Mouse (Mus musculus) lung, postnatal 14 days (tissue): ENCODE data around the gene Hemgn.

Experiments used
- DNase-seq: peaks from one replicate; pipeline ENCODE4 v3.0.0; 2021

Hemgn gene

DNA sequence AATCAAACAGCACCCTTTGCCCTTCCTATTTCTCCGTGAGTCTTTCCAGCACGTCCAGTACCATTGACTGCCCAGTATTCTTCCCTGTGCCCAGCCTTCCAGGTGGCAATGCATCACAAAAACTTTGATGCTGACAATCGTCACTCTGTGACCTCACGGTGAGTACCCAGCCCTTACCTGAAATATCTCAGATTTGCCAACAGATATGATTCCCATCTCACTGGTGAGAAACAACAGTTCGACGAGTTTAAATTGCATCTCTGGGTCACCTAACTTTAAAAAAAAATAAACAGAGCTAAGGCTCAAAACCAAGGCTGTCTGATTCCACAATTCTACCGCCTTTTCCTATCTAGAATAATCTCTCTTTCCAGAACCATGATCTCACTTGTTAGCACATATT, at the start of gene Hemgn:
Hemgn (minus strand) TSS at position 101 of the 400 bp plus-strand sequence.
- no peak for DNase-seq

DNA sequence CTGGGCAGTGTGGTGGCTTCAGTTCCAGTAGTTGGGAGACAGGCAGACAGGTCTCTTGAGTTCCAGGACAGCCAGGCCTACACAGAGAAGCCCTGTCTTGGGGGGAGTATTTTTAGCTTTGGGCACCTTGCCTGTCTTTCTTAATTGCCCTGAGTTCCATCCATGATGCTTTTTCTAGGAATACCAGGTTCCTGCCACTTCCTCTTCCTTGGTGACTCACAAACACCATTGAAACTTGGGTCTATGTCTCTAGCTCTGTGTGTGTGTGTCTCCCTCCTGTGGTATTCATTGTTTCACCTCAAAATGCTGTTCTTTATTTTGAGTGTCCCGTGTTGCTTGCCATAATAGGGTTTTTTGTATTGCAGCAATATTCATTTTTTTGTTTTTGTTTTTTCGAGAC, 45.1 kb upstream of the Hemgn start:
- DNase-seq, result no peak

DNA sequence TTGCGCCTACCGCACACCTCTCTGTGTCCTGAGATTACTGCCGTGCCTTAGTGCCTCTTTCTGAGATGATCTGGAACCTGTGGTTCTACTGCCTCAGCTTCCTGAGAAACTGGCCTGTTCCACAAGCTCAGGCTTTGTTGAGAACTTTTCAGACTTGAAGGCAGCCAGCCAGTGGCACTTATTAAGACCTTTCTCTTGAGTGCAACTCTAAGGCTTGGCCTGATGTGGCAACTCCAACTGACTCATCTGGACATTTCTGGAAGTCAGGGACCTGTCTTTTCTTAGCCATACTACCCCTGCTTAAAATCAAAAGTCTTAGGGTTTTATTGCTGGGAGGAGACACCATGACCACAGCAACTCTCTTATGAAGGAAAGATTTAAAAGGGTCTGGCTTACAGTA, 43.9 kb upstream of the Hemgn start:
- no peak for DNase-seq

DNA sequence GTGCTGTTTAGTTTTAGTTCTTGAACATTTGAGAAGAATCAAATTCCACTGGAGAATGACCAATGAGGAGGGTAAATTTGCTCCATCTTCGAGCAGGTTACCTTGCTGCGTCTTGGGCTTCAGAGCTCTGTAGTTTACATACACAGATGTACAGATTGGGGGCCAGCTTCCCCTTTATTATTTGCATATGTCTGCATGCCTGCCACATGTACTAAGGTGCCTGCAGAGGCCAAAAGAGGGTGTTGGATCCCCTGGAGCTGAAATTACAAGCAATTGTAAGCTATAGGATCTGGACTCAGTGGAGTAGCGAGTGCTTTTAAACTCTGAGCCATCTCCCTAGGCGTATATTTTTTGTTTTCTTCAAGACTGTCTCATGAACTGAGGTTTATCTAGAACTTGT, 43.5 kb upstream of the Hemgn start:
- no peak for DNase-seq

DNA sequence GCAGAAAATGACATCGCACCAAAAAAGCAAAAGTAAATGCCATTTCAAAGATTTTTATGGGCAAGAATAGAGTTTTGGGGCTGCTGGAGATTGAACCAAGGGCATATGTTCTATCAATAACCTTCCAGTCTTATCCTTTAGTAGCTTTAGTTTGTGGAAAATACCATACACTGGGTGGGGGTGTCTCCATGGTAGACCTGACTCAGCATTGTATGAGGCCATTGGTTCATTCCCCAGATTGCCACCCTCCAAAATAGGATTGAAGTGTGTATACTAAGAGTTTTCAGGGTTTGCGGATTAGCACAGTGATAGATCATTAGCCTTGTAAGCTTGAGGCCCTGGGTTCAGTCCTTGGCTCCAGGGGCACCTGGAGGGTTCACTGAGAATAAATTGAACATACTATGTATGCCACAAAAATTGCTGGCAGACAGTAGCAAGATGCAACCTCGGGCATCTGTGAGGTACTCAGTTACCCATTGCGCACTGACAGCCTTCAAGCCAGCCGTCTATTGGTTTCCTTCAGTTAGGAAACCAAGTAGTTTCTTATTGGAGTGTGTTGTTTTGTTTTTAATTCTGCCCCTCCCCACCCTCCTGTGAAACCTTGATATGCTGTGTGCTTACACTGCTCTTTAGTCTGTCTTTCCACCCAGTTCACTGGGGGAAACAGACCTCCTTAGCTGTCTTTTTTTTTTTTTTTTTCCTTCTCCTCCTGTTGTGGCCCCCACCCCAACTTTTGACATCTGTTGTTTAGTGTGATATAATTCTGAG, 41.0 kb upstream of the Hemgn start:
- DNase-seq, result no peak

DNA sequence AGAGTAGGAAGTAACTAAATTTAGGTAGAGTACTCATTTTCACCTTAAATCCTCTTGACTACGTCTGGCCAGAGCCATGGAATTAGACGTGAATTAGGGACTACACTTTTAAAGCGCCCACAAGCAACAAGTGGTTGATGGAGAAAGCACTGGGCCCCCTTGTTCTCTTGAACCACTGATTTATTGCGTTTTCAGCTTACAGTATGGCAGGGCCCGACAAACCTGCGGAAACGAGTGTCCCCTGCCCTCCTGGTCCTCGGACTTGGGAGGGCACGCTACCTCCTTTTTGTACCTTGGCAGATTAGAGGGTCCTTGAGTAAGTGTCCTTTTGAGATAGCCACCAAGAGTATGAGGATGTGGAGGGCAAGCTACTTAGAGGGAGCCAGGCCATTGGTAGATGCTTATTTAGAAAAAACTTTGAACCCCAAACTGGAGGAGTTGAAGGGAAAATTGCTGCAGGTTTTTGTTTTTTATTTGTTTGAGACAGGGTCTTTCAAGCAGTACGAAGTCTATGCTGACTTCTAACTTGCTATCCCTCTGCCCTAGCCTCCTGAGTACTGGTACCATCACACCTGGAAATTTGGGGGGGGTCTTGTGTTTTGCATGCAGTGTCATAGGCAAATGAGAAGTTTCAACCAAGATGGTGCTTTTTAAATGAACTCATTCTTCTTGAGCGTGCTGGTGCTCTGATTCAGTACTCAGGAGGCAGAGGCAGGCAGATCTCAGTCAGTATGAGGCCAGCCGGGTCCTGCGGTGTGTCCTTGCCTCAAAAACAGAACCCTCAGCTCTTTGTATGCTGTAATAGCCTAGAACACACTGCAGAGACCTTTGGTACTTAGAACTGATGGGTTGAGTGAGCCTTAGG, 39.8 kb upstream of the Hemgn start:
- no peak for DNase-seq

DNA sequence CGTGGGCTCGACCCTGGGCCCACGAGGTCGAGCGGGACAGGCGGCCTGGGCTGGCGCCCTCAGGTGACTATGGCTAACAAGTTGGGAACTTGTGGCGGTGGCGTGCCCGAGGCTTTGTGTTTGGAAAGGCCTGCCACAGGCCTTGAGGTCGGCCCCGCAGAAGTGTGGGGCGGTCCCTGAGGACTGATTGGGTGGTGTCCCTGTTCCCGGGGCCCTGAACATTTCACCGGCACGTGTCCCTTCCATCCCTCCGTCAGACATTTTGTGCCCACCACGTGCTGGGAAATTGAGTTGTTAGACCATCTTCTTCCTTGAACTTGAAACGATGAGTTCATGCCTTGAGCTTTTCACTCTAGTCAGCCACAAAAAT, 39.2 kb upstream of the Hemgn start:
- DNase-seq, result peak; percentile 48

DNA sequence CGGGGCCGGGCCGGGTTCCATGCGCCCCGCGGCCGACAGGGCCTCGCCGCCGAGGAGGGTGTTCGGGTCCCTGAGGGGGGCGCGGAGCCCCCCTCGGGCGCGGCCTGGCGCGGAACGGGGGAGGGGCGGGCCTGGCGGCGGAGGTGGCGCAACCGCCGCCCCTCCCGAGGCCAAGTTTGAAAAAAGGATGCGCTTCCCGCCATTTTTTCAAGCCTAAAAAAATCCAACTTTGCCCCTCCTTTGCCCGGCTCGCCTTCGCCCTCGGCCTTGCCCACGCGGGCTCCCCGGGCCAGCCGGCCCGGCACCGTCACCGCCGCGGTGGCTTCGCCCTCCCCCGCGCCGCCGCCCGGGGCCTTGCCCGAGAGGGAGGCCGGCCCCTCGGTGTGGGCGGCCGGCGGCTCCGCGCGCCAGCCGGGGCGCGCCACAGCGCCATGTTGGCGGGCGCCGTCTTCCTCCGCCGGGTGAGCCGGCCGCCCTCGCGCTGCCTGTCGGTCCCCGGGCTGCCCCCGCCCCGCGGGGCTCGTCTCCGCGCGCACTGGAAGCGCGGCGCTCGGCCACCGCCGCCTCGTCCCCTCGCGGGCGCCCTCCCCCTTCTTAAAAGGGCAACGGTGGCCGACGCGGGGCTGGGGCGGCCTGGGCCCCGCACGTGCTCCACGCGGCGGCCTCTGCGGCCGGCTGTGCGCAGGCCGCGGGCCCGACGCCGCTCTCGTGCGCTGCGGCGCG, 38.6 kb upstream of the Hemgn start:
- peak; percentile 73 for DNase-seq

DNA sequence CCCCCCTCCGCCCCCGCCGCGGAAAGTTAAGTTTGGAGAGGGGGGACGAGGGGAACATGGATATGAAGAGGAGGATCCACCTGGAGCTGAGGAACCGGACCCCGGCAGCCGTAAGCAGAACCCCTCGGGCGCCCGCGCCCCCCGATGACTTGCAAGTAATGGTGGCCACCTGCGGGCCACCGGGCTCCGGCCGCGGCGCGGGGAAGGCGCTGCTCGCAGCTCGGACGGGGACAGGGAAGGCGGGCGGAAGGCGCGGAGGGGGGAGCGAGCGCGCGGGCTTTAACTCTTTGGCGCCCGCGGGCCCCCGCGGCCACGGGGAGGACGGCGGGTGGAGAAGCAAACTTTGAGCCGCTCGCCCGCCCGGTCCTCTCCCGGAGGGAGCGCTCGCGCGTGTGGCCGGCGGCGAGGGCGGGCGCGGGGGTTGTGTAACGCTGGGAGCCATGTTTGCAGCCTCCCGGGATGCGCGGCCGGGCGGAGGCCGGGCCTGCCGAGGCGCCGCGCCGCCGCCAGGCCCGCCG, 38.0 kb upstream of the Hemgn start:
- DNase-seq, result peak; percentile 75

DNA sequence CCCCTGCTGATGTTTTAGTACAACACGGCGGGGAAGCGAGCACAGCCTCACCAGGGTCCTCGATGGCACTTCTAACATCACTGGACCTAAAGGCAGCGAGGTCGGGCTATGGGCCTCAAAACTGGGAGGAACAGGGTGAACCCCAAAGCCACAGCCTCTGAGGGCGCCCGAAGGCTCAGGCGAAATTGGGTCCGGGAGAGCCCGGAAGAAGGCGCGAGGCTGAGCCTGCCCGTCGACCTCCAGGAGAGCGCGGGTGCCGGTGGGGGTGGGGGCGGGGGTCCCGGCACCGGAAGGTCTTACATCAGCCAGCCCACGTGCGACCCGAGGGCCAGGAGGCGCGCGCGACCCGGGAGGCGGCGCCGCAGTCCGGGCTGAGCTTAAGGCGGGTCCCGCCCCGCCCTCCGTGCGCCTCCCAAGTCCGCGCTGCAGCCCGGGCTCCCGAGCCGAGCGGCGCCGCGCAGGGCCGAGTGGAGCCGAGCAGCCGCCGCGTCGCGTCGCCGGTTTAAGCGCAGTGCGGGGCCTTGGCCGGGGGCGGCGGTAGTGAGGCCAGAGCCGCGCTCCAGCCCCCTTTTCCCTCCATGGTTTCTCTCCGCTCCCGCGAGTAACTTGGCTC, 37.3 kb upstream of the Hemgn start, which contains the start of gene Anp32b:
Anp32b (plus strand) TSS at position 384 of the 613 bp plus-strand sequence.
- peak; percentile 94 for DNase-seq

DNA sequence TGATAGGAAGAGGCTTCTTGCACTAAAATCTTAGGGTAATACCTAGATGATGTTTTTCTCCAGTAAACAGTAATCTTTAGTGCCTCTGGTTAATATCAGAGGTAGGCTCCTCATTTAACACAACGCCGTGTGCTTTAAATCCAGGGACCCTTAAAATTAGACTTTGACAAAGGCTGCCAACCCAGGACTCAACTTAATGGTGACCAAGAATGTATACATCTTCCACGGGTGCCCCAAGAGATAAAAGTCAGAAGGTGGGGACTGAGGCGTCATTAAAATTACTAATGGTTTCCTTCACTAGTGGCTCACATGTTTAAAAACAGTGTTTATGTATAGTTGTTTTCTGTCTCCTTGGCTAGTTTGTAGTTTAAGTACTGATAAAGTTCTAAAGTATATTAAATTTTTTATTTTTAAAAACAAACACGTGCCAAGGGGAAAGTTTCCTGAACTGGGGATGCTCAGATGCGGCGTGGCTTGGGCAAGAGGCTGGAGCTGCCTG, 36.8 kb upstream of the Hemgn start:
- no peak for DNase-seq

DNA sequence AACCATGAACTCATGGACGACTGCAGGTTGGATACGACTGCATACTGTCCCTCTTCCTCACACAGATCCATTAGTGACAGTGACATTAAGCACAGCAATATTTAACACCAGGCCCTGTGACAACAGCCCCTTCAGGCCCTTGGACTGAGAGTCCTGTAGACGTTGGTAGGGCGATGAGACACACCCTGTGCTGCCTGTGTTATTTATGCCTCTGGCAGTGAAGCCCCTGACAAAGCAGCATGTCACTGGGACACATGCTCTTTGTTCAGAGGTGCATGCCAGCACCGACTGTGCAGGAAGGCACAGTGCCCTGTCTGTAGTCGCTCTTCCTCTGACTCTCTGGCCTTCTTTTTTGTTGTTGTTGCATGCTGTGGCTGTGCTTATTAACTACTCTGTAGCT, 35.6 kb upstream of the Hemgn start:
- no peak for DNase-seq

DNA sequence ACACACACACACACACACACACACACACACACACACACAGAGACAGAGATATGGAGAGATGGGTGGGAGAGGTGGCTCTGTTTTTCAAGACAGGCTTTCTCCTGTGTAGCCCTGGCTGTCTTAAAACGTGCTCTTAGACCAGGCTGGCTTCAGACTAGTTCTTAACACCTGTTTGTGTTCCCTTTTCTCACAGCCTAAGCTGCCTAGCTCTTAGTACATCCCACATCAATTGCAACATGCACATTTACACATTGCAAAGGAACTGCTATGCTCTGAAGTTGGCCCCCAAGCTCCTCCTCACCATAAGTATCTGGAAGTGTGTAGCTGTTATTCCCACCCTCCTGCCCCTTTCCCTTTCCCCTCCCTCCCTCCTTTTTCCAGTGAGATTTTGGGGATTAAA, 34.2 kb upstream of the Hemgn start:
- DNase-seq, result no peak

DNA sequence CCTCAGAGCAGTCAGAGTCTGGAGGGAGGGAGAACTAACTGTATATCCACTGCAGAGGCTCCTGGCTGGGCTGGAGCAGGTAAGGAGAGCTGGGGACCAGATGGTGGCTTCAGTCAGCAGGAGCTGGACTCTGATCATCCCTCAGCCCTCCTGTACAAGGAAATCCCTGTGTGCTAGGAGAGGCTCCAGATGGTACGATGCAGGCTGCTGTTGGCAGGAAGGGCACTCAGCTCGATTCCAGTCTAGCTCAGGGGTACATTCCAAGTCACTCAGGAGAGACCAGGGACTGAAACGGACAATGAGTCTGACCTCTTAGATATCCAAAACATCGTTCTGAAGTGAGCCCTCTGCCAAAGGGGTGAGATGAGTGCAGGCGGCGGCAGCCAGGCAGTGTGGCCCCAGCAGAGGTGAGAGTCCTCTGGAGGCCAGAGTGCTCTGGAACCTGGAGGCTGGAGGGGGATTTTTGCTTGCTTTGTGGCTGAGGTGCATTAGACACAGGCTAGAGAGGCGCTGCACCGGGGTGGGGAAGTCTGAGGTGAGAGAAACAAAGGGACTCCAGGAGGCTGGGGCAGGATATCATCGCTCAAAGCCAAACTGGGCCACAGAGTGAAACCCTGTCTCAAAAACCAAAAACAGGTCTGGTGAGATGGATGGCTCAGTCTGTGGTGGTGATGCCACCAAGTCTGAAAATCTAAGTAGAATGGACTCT, 32.1 kb upstream of the Hemgn start:
- DNase-seq, result no peak

DNA sequence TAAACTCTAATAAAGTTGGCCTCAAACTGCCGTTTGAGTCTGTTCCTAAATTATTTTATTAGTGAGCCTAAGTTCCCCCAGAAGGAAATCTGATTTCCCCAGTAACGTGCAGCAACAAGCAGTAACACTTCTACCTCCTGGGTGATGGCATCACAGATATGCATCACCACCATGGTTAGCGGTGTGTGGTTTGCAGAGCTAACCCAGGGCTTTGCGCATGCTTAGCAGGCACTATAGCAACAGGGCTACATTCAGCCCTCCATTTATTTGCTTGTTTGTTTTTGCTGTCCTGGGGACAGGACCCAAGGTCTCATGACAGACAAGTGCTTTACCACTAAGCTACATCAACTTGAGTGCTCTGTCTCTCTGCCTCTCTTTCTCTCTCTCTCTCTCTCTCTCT, 29.2 kb upstream of the Hemgn start:
- no peak for DNase-seq

DNA sequence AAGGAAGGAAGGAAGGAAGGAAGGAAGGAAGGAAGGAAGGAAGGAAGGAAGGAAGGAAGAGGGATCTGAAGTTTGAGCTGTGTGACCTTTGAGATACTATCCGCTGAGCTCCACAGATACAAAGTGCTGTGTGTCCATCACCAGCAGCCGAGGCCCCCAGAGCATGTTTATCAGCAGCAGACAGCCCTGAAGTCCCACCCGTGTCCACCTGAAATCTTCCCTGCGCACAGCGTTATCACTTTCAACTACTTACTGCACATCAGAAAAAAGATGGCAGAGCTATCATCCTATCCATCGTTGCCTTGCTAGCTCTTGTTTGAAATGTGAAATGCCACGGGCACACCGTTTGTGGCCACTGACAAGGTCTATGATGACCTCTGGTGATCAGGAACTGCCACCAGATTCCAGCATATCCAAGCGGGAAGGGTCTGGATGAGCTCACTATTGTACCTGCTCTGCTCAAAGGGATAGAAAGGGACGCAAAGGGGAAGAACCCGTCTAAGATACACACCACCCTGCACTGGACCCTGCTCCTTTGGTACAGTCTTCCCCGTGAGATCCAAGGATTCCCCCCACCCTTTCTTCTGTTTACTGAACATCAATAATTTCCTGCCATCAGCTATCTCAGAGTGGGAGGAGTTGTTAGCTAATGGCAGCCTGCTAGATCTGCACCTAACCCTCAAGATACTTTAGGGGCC, 19.2 kb upstream of the Hemgn start:
- DNase-seq, result no peak

DNA sequence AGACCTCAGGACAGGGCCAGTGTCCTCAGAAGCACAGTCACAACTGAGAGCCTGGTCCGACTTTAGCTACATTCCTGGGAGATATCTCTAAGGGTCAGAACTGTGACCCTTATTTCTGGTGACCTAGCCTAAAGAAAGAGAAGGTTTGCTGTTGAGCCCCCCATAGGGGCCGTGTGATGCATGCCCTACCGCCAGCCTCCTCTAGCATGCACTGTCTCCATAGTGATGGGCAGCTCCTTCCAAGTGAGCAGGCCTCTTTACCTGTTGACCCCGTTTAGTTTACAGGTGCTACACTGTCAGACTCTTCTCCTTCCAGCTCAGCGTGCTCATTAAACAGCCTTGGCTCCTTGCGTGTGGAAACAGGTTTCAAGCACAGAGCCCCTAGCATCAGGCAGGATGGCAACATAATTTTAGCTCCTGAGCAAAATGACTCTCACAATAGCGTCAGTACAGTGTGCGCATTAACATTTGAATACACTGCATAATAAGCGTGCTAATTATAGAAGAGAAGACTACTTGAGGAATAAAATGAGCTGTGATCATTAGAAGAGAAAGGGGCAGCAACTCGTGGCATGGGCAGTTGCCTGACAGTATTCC, 15.7 kb upstream of the Hemgn start:
- DNase-seq, result no peak

DNA sequence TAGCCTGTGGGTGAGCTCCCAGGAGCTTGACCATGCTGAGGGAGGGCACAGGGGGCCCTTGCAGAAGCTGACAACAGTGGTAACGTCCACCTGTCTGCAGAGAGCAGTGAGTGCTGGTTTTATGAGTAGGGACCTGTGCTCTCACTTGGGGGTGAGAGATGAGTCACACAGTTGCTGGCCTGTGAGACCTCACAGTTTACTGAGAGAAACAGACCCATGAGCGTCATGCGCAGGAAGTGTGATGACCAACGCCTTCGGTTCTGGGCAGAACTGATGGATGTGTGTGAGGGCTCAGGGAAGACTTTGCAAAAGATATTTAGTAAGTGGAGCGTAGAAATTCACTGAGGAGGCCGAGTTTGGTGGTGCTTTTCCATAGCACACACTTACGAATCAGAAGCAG, 9.3 kb upstream of the Hemgn start:
- no peak for DNase-seq

DNA sequence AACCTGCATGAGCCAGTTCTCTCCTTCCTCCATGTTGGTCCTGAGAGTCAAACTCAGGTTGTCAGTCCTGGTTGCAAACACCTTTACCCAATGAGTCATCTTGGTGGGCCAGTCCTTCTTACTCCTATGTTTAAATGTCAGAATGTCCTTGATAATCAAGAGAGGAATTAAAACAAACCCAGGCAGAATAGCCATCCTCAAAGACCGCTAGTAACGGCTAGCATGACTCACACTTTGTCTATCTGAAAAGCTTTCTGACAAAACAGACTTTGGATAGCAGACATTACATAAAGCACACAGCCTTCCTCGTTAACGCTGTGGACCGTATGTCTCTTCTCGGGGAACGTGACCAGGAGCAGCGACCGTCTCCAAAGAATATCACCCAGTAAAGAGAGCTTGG, 5.5 kb upstream of the Hemgn start:
- no peak for DNase-seq

DNA sequence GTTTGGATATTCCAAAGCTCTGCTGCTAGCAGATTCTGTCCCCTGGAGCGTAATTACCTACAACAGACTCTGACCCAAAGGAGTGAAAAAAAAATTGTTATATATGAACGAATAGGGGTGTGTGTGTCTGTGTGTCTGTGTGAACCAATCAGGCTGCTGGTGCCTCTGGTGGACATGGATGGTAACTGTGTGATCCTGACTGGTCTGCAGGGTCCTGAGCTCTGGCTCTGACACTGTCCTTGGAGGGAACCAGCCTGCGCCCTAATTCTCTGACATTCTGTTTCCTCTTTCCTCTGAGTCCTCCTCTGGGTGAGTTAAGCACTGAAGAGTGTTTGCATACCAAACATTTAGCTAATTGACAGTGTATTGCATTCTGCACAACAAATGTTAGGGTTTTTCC, 4.2 kb upstream of the Hemgn start:
- peak; percentile 4 for DNase-seq

DNA sequence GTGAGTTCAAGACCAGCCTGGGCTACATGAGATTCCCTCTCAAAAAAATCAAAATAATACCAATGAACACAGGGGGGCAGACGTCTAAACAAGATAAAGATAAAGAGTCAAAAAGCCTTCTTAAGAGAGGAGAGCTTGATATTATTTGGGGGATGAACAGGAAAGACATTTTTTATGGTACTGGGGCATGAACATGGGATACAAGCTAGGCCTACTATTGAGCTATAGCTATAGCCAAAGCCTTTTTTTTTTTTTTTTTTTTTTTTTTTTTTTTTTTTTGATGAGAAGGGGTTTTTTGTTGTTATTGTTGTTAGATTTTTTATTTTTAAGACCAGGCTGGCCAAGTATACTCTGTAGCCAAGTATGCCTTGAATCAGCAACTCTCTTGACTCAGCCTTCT, 1.2 kb downstream of the Hemgn start:
- no peak for DNase-seq
